17 mouse cellular contexts compared by ENCODE assay signal in the genomic region with DNA sequence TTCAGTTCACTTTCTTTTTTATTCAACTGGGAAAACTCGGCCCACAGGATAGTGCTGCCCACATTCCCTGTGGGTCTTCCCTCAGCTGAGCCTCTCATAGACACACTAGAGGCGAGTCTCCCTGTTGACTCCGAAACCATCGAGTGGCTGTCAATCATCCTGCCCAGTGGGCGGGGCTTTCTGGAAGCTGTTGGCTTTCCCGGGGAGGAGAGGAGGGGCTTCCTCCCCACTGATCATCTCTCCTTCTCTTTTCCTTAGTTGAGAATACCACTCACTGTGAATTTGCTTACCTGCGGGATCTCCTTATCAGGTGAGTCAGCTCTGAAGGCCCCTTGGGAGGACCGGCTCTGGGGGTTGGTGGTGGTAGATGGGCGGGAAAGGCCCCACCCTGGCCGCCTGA.
DNase-seq lines count a peak whose midpoint lies in the region; ATAC-seq and TF ChIP-seq lines count a peak whose summit lies in the region.
"Had no signal": no experiment of that assay in that cellular context is flagged by ENCODE, and none has a peak within 500 bp of the region (broad histone marks: within the 10 kb centered on the region; RNA-seq: fewer than 3 reads in every experiment).

No protein-coding gene starts in this region.

- no peak; the same call in 1 of the 2 replicates for ATAC-seq in intestine, embryonic 14.5 days (replicated peaks; ENCODE audit: low FRiP score, low TSS enrichment, low read depth)
- no peak for ATAC-seq in intestine, postnatal 0 days
- ATAC-seq in stomach, postnatal 0 days (ENCODE audit: low FRiP score, low TSS enrichment) = no peak
- ATAC-seq in hindbrain, embryonic 12.5 days (ENCODE audit: low FRiP score) = no peak
- no peak for ATAC-seq in cerebellum, adult (ENCODE audit: insufficient number of reproducible peaks, low FRiP score, low TSS enrichment)

- no peak for TF ChIP-seq CTCF in intestine, postnatal 0 days (IDR thresholded peaks at IDR 0.05; ENCODE audit: low read depth)
- TF ChIP-seq CTCF in E14TG2a.4 (conservative IDR thresholded peaks at IDR 0.05; ENCODE audit: low read length) = no peak
- TF ChIP-seq CTCF in stomach, postnatal 0 days (IDR thresholded peaks at IDR 0.05; ENCODE audit: low read depth) = no peak

- H3K4me1 ChIP-seq in intestine, embryonic 14.5 days (replicated peaks; ENCODE audit: control insufficient read depth, insufficient read depth, low read length) = no peaks in the 10 kb centered on the region
- no peaks in the 10 kb centered on the region for H3K4me1 ChIP-seq in intestine, postnatal 0 days (replicated peaks; ENCODE audit: control insufficient read depth, insufficient read depth, low read length)
- peaks cover 71% of the 10 kb centered on the region for H3K4me1 ChIP-seq in E14TG2a.4 (replicated peaks; ENCODE audit: low read depth, low read length)
- H3K4me1 ChIP-seq in stomach, postnatal 0 days (replicated peaks; ENCODE audit: control insufficient read depth, insufficient read depth) = no peaks in the 10 kb centered on the region
- H3K4me1 ChIP-seq in hindbrain, embryonic 12.5 days = peaks cover 10% of the 10 kb centered on the region; the same call in 1 of the 2 replicates
- H3K4me1 ChIP-seq: heart, embryonic 13.5 days; hindbrain, embryonic 15.5 days; midbrain, embryonic 15.5 days; neural tube, embryonic 15.5 days had no signal

- WGBS in intestine, embryonic 14.5 days = 71% methylated on average over 10 of the region's 10 CpGs
- WGBS in intestine, postnatal 0 days = 53% methylated on average over 10 of the region's 10 CpGs
- 64% methylated on average over 10 of the region's 10 CpGs for WGBS in stomach, postnatal 0 days
- WGBS in hindbrain, embryonic 12.5 days = 83% methylated on average over 10 of the region's 10 CpGs

- no peak overlapping the region for H3K9ac ChIP-seq in intestine, embryonic 14.5 days (ENCODE audit: low read length)
- no peak overlapping the region for H3K9ac ChIP-seq in intestine, postnatal 0 days (ENCODE audit: low read depth, low read length)
- H3K9ac ChIP-seq in stomach, postnatal 0 days (ENCODE audit: low read length) = no peak overlapping the region
- H3K9ac ChIP-seq in hindbrain, embryonic 12.5 days = no peak overlapping the region
- H3K9ac ChIP-seq: heart, embryonic 13.5 days; hindbrain, embryonic 15.5 days; liver, embryonic 15.5 days; midbrain, embryonic 15.5 days; neural tube, embryonic 15.5 days had no signal

- peak overlapping the region; percentile 33; the same call in 1 of the 2 replicates for H3K27ac ChIP-seq in intestine, embryonic 14.5 days (ENCODE audit: low read depth)
- no peak overlapping the region for H3K27ac ChIP-seq in intestine, postnatal 0 days (ENCODE audit: low read depth, low read length)
- H3K27ac ChIP-seq in stomach, postnatal 0 days (replicated peaks) = no peak overlapping the region
- H3K27ac ChIP-seq in hindbrain, embryonic 12.5 days = no peak overlapping the region
- H3K27ac ChIP-seq: heart, adult 2 months; heart, embryonic 13.5 days; hindbrain, embryonic 15.5 days; liver, embryonic 15.5 days; midbrain, embryonic 10.5 days; midbrain, embryonic 15.5 days; neural tube, embryonic 15.5 days had no signal

- no peak overlapping the region for H3K4me2 ChIP-seq in intestine, embryonic 14.5 days (ENCODE audit: low read length)
- H3K4me2 ChIP-seq in intestine, postnatal 0 days (replicated peaks; ENCODE audit: low read depth) = no peak overlapping the region
- H3K4me2 ChIP-seq in stomach, postnatal 0 days (replicated peaks; ENCODE audit: low read depth) = no peak overlapping the region
- H3K4me2 ChIP-seq in hindbrain, embryonic 12.5 days (replicated peaks) = no peak overlapping the region
- H3K4me2 ChIP-seq: heart, embryonic 13.5 days; hindbrain, embryonic 15.5 days; liver, embryonic 15.5 days; midbrain, embryonic 15.5 days; neural tube, embryonic 15.5 days had no signal

- H3K4me3 ChIP-seq in intestine, embryonic 14.5 days (ENCODE audit: low read depth, low read length) = no peak overlapping the region
- no peak overlapping the region for H3K4me3 ChIP-seq in intestine, postnatal 0 days (ENCODE audit: low read depth, low read length)
- H3K4me3 ChIP-seq in E14TG2a.4 (replicated peaks; ENCODE audit: low read length) = peak overlapping the region; percentile 14; the same call in 1 of the 2 replicates
- no peak overlapping the region for H3K4me3 ChIP-seq in stomach, postnatal 0 days (ENCODE audit: low read depth, low read length)
- H3K4me3 ChIP-seq in hindbrain, embryonic 12.5 days = no peak overlapping the region
- H3K4me3 ChIP-seq: erythroblast, embryonic 14.5 days; heart, adult 2 months; heart, embryonic 13.5 days; hindbrain, embryonic 15.5 days; liver, embryonic 15.5 days; midbrain, embryonic 10.5 days; midbrain, embryonic 15.5 days; neural tube, embryonic 15.5 days had no signal

- TF ChIP-seq EP300 in stomach, postnatal 0 days (optimal IDR thresholded peaks at IDR 0.05) = no peak

- no peak for DNase-seq in intestine, embryonic 14.5 days (ENCODE audit: low spot score)
- DNase-seq in ZHBTc4 (ENCODE audit: low read depth, low spot score) = peak; percentile 82
- DNase-seq in stomach, postnatal 0 days (ENCODE audit: low spot score) = peak; percentile 34
- DNase-seq in adrenal gland, adult 18-20 months (ENCODE audit: low spot score in 2 of 2) = no peak

- H3K27me3 ChIP-seq in intestine, embryonic 14.5 days (replicated peaks; ENCODE audit: control insufficient read depth, insufficient read depth, low read length) = no peaks in the 10 kb centered on the region
- H3K27me3 ChIP-seq in intestine, postnatal 0 days (replicated peaks; ENCODE audit: control insufficient read depth, insufficient read depth, low read length) = no peaks in the 10 kb centered on the region
- no peaks in the 10 kb centered on the region for H3K27me3 ChIP-seq in E14TG2a.4 (ENCODE audit: insufficient read depth, low read length)
- no peaks in the 10 kb centered on the region for H3K27me3 ChIP-seq in stomach, postnatal 0 days (ENCODE audit: control insufficient read depth, insufficient read depth, low read length)
- H3K27me3 ChIP-seq in hindbrain, embryonic 12.5 days = no peaks in the 10 kb centered on the region
- H3K27me3 ChIP-seq: CH12.LX; heart, embryonic 13.5 days; hindbrain, embryonic 15.5 days; liver, embryonic 15.5 days; midbrain, embryonic 15.5 days; neural tube, embryonic 15.5 days had no signal

- H3K36me3 ChIP-seq in intestine, embryonic 14.5 days (ENCODE audit: control insufficient read depth, insufficient read depth, low read length) = peaks cover 84% of the 10 kb centered on the region
- H3K36me3 ChIP-seq in intestine, postnatal 0 days (ENCODE audit: control insufficient read depth, insufficient read depth) = peaks cover 87% of the 10 kb centered on the region
- H3K36me3 ChIP-seq in E14TG2a.4 (ENCODE audit: insufficient read depth, low read length) = peaks cover 92% of the 10 kb centered on the region
- H3K36me3 ChIP-seq in stomach, postnatal 0 days (ENCODE audit: control insufficient read depth, insufficient read depth, low read length) = peaks cover 38% of the 10 kb centered on the region
- H3K36me3 ChIP-seq in hindbrain, embryonic 12.5 days = peaks cover 90% of the 10 kb centered on the region

- peaks cover 4% of the 10 kb centered on the region; the same call in 1 of the 2 replicates for H3K9me3 ChIP-seq in intestine, embryonic 14.5 days (ENCODE audit: control insufficient read depth, low read length)
- H3K9me3 ChIP-seq in intestine, postnatal 0 days (ENCODE audit: control insufficient read depth) = no peaks in the 10 kb centered on the region
- no peaks in the 10 kb centered on the region for H3K9me3 ChIP-seq in E14TG2a.4 (ENCODE audit: low read length)
- no peaks in the 10 kb centered on the region for H3K9me3 ChIP-seq in stomach, postnatal 0 days (ENCODE audit: control insufficient read depth, low read length)
- H3K9me3 ChIP-seq in hindbrain, embryonic 12.5 days (replicated peaks) = no peaks in the 10 kb centered on the region; the same call in 1 of the 2 replicates
- H3K9me3 ChIP-seq: heart, embryonic 13.5 days; hindbrain, embryonic 15.5 days; liver, embryonic 15.5 days; midbrain, embryonic 10.5 days; midbrain, embryonic 15.5 days; neural tube, embryonic 15.5 days had no signal

Comparison
In these comparisons a context has a peak if more than half of its experiments do, and no peak if none do; other contexts are left out.
1. DNase-seq: peak in ZHBTc4 (single experiment) and stomach, postnatal 0 days (single experiment); none in intestine, embryonic 14.5 days (single experiment) and adrenal gland, adult 18-20 months (0 of 2).